Mouse (Mus musculus) midbrain, postnatal 0 days (tissue): ENCODE measurements around the gene Baiap2l1. TPM values are rescaled to one million over a fixed set of nuclear protein-coding genes. Genes with fewer than 3 reads are reported as not detected.

Source experiments
- ATAC-seq: fragments of 200-750 bp; cut with Nextera tagmentation; 2 replicates; pipeline ENCODE4 v1.8.0; 2017; ENCODE audit warnings: moderate number of reproducible peaks, mild to moderate bottlenecking, moderate TSS enrichment, moderate library complexity; ENCODE audit not compliant: low FRiP score
- DNase-seq: peaks from one replicate; pipeline ENCODE4 v3.0.0-alpha.2; 2015; ENCODE audit warnings: low spot score
- H3K27ac ChIP-seq: fragments of 300-500 bp; sonication (generic); 2 replicates; pipeline ENCODE4 v1.5.1; 2014; ENCODE audit warnings: low read depth, mild to moderate bottlenecking, low read length, mixed read lengths
- H3K27me3 ChIP-seq: fragments of 300-500 bp; sonication (generic); 2 replicates; pipeline ENCODE4 v1.6.1; 2014; ENCODE audit warnings: low read length, control low read depth, mixed read lengths; ENCODE audit not compliant: insufficient read depth
- H3K36me3 ChIP-seq: fragments of 300-500 bp; sonication (generic); 2 replicates; pipeline ENCODE4 v1.6.1; 2014; ENCODE audit warnings: low read length, control low read depth, mixed read lengths; ENCODE audit not compliant: insufficient read depth
- H3K4me1 ChIP-seq: fragments of 300-500 bp; sonication (generic); 2 replicates; pipeline ENCODE4 v1.6.1; 2014; ENCODE audit warnings: mild to moderate bottlenecking, control low read depth, antibody characterized with exemption, low read length, mixed read lengths; ENCODE audit not compliant: insufficient read depth
- H3K4me2 ChIP-seq: fragments of 300-500 bp; sonication (generic); 2 replicates; pipeline ENCODE4 v1.6.1; 2014; ENCODE audit warnings: low read depth, mild to moderate bottlenecking, low read length, mixed read lengths; ENCODE audit not compliant: poor library complexity, severe bottlenecking
- H3K4me3 ChIP-seq: fragments of 300-500 bp; sonication (generic); 2 replicates; pipeline ENCODE4 v1.5.1; 2014; ENCODE audit warnings: low read depth, mild to moderate bottlenecking, low read length, moderate library complexity
- H3K9ac ChIP-seq: fragments of 300-500 bp; sonication (generic); replicated peaks from 2 replicates; pipeline ENCODE4 v1.6.1; 2014; ENCODE audit warnings: mild to moderate bottlenecking, low read length, moderate library complexity, mixed read lengths; ENCODE audit not compliant: poor library complexity, severe bottlenecking
- H3K9me3 ChIP-seq: fragments of 300-500 bp; sonication (generic); 2 replicates; pipeline ENCODE4 v1.6.1; 2016; ENCODE audit warnings: low read length, control low read depth
- CTCF ChIP-seq: IDR thresholded peaks from 2 replicates; pipeline ENCODE4 v1.5.1; 2016; ENCODE audit warnings: antibody characterized with exemption, mild to moderate bottlenecking
- WGBS: fragments of 180-500 bp; shearing (Covaris S2); extraction: QIAGEN DNeasy Blood & Tissue Kit; methylation state at CpG from one replicate; pipeline ENCODE4 v1.1.7; 2014; 5-methylcytosine and 5-hydroxymethylcytosine counted together
- polyA plus RNA-seq: library from polyadenylated mRNA; unstranded; fragments of >200 nt; fragmentation: Nextera tagmentation; extraction: Ambion mirVana; gene quantifications from 2 replicates; pipeline ENCODE4 v1.2.1, GENCODE M21; 2015
- total RNA-seq: library from RNA; depleted of rRNA; stranded (reverse); fragments of >200 nt; gene quantifications from 2 replicates; pipeline ENCODE4 v1.2.3, GENCODE M21; 2014

The Baiap2l1 gene
- total and polyA plus RNA-seq, 2 experiments from 2014 or later: 0.44 to 0.80 TPM

DNA sequence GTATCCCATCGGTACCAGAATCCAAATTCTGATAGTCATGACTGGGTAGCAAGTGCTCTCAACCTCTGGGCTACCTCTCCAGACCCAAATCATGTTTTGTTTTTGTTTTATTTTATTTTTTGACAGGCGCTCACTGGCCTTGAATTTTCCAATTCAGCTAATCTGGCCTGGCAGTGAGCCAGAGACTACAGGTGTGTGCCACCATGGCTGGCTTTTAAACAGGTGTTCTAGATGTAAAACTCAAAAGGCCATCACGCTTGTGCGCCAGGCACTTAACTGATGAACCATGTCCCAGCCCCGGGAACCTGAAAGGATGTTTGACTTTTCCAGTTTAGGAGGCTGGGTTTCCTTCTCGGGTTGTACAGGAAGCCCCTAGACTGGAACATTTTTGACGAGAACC is 111.2 kb downstream of the Baiap2l1 start:
- H3K4me3 ChIP-seq: no peak overlapping the region
- no peaks in the 10 kb centered on the region for H3K27me3 ChIP-seq
- no peaks in the 10 kb centered on the region for H3K4me1 ChIP-seq
- 83% methylated on average over 7 of the region's 7 CpGs for WGBS
- ATAC-seq (no peak), DNase-seq (no peak)
- no peak overlapping the region for H3K4me2 ChIP-seq
- no peak overlapping the region for H3K9ac ChIP-seq
- no peaks in the 10 kb centered on the region for H3K36me3 ChIP-seq
- no peaks in the 10 kb centered on the region for H3K9me3 ChIP-seq
- no peak for TF ChIP-seq CTCF
- no peak overlapping the region for H3K27ac ChIP-seq

DNA sequence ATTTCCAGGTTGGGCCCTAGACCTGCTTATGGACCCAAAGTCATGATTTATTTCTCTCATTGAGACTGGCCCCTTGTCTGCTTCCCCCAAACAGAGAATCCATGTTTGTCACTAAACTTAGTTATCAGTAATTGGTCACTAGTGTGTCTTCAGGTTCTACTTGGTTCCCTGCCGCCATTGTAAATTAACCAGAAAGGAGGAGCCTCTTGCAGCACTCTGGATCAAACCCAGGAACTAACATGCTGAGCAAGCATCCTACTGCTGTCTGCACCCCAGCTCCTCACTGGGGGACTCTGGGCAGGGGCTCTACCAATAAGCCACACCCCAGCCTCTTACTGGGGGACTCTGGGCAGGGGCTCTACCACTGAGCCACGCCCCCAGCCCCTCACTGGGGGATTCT is 112.3 kb downstream of the Baiap2l1 start:
- no peak for TF ChIP-seq CTCF
- no peak overlapping the region for H3K4me3 ChIP-seq
- no peak for ATAC-seq
- no peaks in the 10 kb centered on the region for H3K4me1 ChIP-seq
- H3K36me3 ChIP-seq: no peaks in the 10 kb centered on the region
- H3K9me3 ChIP-seq: no peaks in the 10 kb centered on the region
- no peaks in the 10 kb centered on the region for H3K27me3 ChIP-seq
- no peak overlapping the region for H3K4me2 ChIP-seq
- no peak overlapping the region for H3K27ac ChIP-seq
- H3K9ac ChIP-seq: no peak overlapping the region
- 68% methylated on average over 2 of the region's 2 CpGs for WGBS
- no peak for DNase-seq

DNA sequence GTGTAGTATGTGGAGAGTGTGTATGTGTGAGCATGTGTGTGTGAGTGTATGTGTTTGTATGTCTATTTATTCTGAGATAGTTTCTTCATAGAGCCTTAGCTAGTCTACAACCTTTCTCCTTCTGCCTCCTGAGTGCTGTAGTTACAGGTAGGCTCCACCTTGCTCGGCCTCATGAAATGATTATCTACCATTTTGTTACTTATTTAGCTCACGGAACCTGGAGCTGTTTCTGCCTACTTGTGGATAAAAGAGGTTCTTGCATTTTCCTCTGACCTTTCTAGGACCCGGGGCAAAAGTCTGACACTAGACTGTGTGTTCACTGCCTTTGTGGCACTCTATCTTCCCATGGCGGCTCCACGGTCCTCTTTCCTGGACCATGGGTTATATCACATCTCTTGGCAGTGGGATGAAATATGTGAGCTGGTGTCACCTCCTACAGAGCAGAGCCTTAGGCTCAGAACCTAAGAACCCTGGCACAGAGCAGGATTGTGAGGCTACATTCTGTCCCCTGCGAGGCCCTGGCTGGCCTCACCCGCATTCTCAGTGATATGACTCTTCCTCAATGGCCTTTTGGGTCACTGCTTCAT is 113.9 kb downstream of the Baiap2l1 start, which contains the start of gene Bri3:
Gene Bri3 (plus strand): TSS at position 537 of the 587 bp plus-strand sequence.
- H3K9me3 ChIP-seq: no peaks in the 10 kb centered on the region
- 95% methylated on average over 7 of the region's 7 CpGs for WGBS

DNA sequence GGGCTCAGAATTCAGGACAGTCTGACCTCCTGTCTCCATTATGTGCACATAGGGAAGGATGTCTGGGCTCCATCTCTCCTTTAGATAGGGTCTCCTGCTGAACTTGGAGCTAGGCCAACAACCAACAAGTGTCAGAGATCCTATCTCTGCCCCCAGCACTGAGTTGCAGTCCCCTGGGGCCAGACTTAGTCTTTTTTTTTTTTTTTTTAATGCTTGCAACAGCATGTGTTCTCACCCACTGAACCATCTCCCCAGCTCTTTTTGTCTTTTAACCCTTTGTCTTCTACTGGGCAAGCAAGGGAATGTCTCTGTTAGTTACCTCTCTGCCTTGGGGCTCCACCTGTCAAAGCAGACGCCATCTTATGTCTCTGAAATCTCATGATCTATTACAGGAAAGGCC is 118.9 kb downstream of the Baiap2l1 start:
- no peak overlapping the region for H3K4me2 ChIP-seq
- no peak overlapping the region for H3K27ac ChIP-seq
- ATAC-seq (no peak), DNase-seq (no peak)
- no peak overlapping the region for H3K9ac ChIP-seq
- H3K4me1 ChIP-seq: no peaks in the 10 kb centered on the region
- TF ChIP-seq CTCF: no peak
- H3K4me3 ChIP-seq: no peak overlapping the region
- 82% methylated on average over 1 of the region's 1 CpGs for WGBS
- no peaks in the 10 kb centered on the region for H3K9me3 ChIP-seq
- H3K36me3 ChIP-seq: no peaks in the 10 kb centered on the region
- no peaks in the 10 kb centered on the region for H3K27me3 ChIP-seq

More for the DNA sequence above, 113.9 kb downstream of the Baiap2l1 start, which contains the start of gene Bri3:
- H3K4me3 ChIP-seq: no peak within 1 kb of the TSS
- H3K36me3 ChIP-seq: no peaks in the 10 kb centered on the region
- H3K27ac ChIP-seq: no peak within 1 kb of the TSS
- no peak for DNase-seq
- TF ChIP-seq CTCF: no peak
- H3K4me1 ChIP-seq: no peaks in the 10 kb centered on the region
- ATAC-seq: no peak
- H3K9ac ChIP-seq: no peak within 1 kb of the TSS
- H3K4me2 ChIP-seq: no peak within 1 kb of the TSS
- H3K27me3 ChIP-seq: no peaks in the 10 kb centered on the region

DNA sequence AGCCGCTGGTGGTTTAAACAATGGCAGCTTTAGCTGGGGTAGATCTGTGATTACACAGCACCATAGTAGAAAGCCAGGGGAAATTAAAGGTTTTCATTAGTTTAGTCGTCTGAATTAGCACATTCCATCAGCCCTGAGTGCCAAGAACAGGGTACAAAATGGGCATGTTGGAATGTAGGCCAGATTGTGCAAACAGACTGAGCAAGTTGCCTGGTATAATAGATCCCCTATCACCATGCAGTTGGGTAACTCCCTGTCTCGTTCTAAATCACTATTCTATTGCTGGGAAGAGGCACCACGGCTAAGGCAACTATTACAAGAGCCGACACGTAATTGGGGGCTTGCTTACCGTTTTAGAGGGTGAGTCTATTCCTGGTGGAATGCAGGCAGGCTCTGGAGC is 123.2 kb downstream of the Baiap2l1 start:
- WGBS: 84% methylated on average over 7 of the region's 7 CpGs

DNA sequence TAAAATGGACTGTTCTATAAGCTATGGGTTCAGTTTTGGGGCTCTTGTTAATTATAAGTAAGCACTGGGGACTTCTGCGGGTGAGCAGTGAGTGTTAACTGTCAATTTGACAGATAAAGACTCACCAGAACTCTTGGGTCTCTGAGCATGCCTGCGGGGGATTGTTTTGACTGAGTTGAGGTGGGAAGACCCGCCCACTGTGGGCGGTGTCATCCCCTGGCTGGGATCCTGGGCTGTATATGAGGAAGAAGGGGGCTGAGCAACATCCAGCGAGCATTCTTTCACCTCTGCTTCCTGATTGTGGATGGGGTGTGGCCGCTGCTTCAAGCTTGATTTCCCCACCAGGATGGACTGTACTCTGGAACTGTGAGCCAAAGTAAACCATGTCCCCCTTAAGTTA is 123.7 kb downstream of the Baiap2l1 start:
- no peak overlapping the region for H3K27ac ChIP-seq
- 85% methylated on average over 6 of the region's 6 CpGs for WGBS
- no peak overlapping the region for H3K9ac ChIP-seq
- no peaks in the 10 kb centered on the region for H3K36me3 ChIP-seq
- no peaks in the 10 kb centered on the region for H3K9me3 ChIP-seq
- H3K4me2 ChIP-seq: no peak overlapping the region
- TF ChIP-seq CTCF: no peak
- DNase-seq (no peak), ATAC-seq (no peak)
- H3K27me3 ChIP-seq: no peaks in the 10 kb centered on the region
- no peaks in the 10 kb centered on the region for H3K4me1 ChIP-seq
- H3K4me3 ChIP-seq: no peak overlapping the region

More for the DNA sequence above, 123.2 kb downstream of the Baiap2l1 start:
- DNase-seq (no peak), ATAC-seq (no peak)
- no peak overlapping the region for H3K27ac ChIP-seq
- no peak overlapping the region for H3K4me2 ChIP-seq
- no peaks in the 10 kb centered on the region for H3K9me3 ChIP-seq
- H3K4me3 ChIP-seq: no peak overlapping the region
- H3K27me3 ChIP-seq: no peaks in the 10 kb centered on the region
- TF ChIP-seq CTCF: no peak
- H3K4me1 ChIP-seq: no peaks in the 10 kb centered on the region
- no peaks in the 10 kb centered on the region for H3K36me3 ChIP-seq
- no peak overlapping the region for H3K9ac ChIP-seq
